Mouse (Mus musculus) intestine, embryonic 15.5 days (tissue): ENCODE measurements around the gene Prom1. TPM values are rescaled to one million over a fixed set of nuclear protein-coding genes. Genes with fewer than 3 reads are reported as not detected.
A peak's percentile ranks its signal among the peaks of the same experiment; 100 is the strongest.

Experiments used
- ATAC-seq: fragments of 200-750 bp; cut with Nextera tagmentation; 2 replicates; pipeline ENCODE4 v1.8.0; 2017; ENCODE audit warnings: moderate TSS enrichment, moderate library complexity
- H3K27ac ChIP-seq: fragments of 300-500 bp; sonication (generic); 2 replicates; pipeline ENCODE4 v1.5.1; 2015; ENCODE audit warnings: mild to moderate bottlenecking, inconsistent platforms
- H3K27me3 ChIP-seq: fragments of 300-500 bp; sonication (generic); replicated peaks from 2 replicates; pipeline ENCODE4 v1.6.1; 2015; ENCODE audit warnings: inconsistent platforms
- H3K36me3 ChIP-seq: fragments of 300-500 bp; sonication (generic); 2 replicates; pipeline ENCODE4 v1.6.1; 2015; ENCODE audit warnings: inconsistent platforms
- H3K4me1 ChIP-seq: fragments of 300-500 bp; sonication (generic); replicated peaks from 2 replicates; pipeline ENCODE4 v1.6.1; 2015; ENCODE audit warnings: inconsistent platforms
- H3K4me2 ChIP-seq: fragments of 300-500 bp; sonication (generic); replicated peaks from 2 replicates; pipeline ENCODE4 v1.6.1; 2015; ENCODE audit warnings: mild to moderate bottlenecking, inconsistent platforms
- H3K4me3 ChIP-seq: fragments of 300-500 bp; sonication (generic); replicated peaks from 2 replicates; pipeline ENCODE4 v1.5.1; 2015; ENCODE audit warnings: inconsistent platforms
- H3K9ac ChIP-seq: fragments of 300-500 bp; sonication (generic); 2 replicates; pipeline ENCODE4 v1.6.1; 2015; ENCODE audit warnings: inconsistent platforms
- H3K9me3 ChIP-seq: fragments of 300-500 bp; sonication (generic); 2 replicates; pipeline ENCODE4 v1.6.1; 2016; ENCODE audit warnings: inconsistent platforms
- WGBS: fragments of 180-500 bp; shearing (Covaris S2); methylation state at CpG from one replicate; pipeline ENCODE4 v1.1.7; 2015; 5-methylcytosine and 5-hydroxymethylcytosine counted together
- polyA plus RNA-seq: library from polyadenylated mRNA; unstranded; fragments of >200 nt; fragmentation: Nextera tagmentation; extraction: Ambion mirVana; gene quantifications from 2 replicates; pipeline ENCODE4 v1.2.1, GENCODE M21; 2015

Gene Prom1
- polyA plus RNA-seq, 1 experiment from 2014 or later: 39.6 TPM

GRCm38 (mm10) chr5:44104686-44105085 is 2.9 kb upstream of the Prom1 start:
- ATAC-seq: no peak
- Histone ChIP-seq H3K27me3 (no peaks in the 10 kb centered on the region), H3K4me2 (no peak overlapping the region), H3K27ac (peak overlapping the region; percentile 54; the same call in 1 of the 2 replicates), H3K4me3 (no peak overlapping the region), H3K9ac (no peak overlapping the region), H3K4me1 (0 out of 2 replicates have a peak, but pooled peaks cover 4% of the 10 kb centered on the region), H3K36me3 (no peaks in the 10 kb centered on the region), H3K9me3 (no peaks in the 10 kb centered on the region)
- WGBS: 79% methylated on average over 8 of the region's 8 CpGs

GRCm38 (mm10) chr5:44104120-44104519 is 2.3 kb upstream of the Prom1 start:
- Histone ChIP-seq H3K27me3 (no peaks in the 10 kb centered on the region), H3K9ac (no peak overlapping the region), H3K9me3 (no peaks in the 10 kb centered on the region), H3K4me2 (no peak overlapping the region), H3K4me1 (peaks cover 6% of the 10 kb centered on the region; the same call in 1 of the 2 replicates), H3K4me3 (no peak overlapping the region), H3K36me3 (no peaks in the 10 kb centered on the region), H3K27ac (no peak overlapping the region)
- no peak for ATAC-seq
- WGBS: 88% methylated on average over 2 of the region's 2 CpGs

- Histone ChIP-seq H3K4me1 (peaks cover 6% of the 10 kb centered on the region; the same call in 1 of the 2 replicates), H3K4me2 (no peak overlapping the region), H3K4me3 (no peak overlapping the region), H3K9me3 (no peaks in the 10 kb centered on the region), H3K27ac (no peak overlapping the region), H3K36me3 (no peaks in the 10 kb centered on the region), H3K9ac (no peak overlapping the region), H3K27me3 (no peaks in the 10 kb centered on the region)
- WGBS: 80% methylated on average over 7 of the region's 7 CpGs
- ATAC-seq: no peak
Measured at GRCm38 (mm10) chr5:44103121-44103520, 1.3 kb upstream of the Prom1 start.

GRCm38 (mm10) chr5:44100544-44101230 is 1.1 kb downstream of the Prom1 start:
- under 1% methylated on average over 43 of the region's 43 CpGs for WGBS
- peak; percentile 76 for ATAC-seq

GRCm38 (mm10) chr5:44100187-44100543 is 1.7 kb downstream of the Prom1 start:
- Histone ChIP-seq H3K27me3 (no peaks in the 10 kb centered on the region), H3K4me1 (peaks cover 13% of the 10 kb centered on the region; the same call in 1 of the 2 replicates), H3K4me2 (peak overlapping the region; percentile 95), H3K27ac (peak overlapping the region; percentile 79), H3K9me3 (no peaks in the 10 kb centered on the region), H3K36me3 (no peaks in the 10 kb centered on the region), H3K4me3 (peak overlapping the region; percentile 70), H3K9ac (peak overlapping the region; percentile 82)
- whole genome bisulfite sequencing: 5% methylated on average over 12 of the region's 12 CpGs
- ATAC-seq: no peak

More at GRCm38 (mm10) chr5:44100544-44101230, 1.1 kb downstream of the Prom1 start:
- Histone ChIP-seq H3K9me3 (no peaks in the 10 kb centered on the region), H3K9ac (peak overlapping the region; percentile 82), H3K27ac (peak overlapping the region; percentile 79), H3K4me2 (peak overlapping the region; percentile 95), H3K4me1 (peaks cover 12% of the 10 kb centered on the region; the same call in 1 of the 2 replicates), H3K27me3 (no peaks in the 10 kb centered on the region), H3K36me3 (no peaks in the 10 kb centered on the region), H3K4me3 (peak overlapping the region; percentile 70)

- WGBS: 73% methylated on average over 5 of the region's 5 CpGs
Measured at GRCm38 (mm10) chr5:44096996-44097395, 4.8 kb downstream of the Prom1 start.

GRCm38 (mm10) chr5:44096106-44096505 is 5.7 kb downstream of the Prom1 start:
- H3K27me3 ChIP-seq: no peaks in the 10 kb centered on the region
- no peak for ATAC-seq
- H3K36me3 ChIP-seq: no peaks in the 10 kb centered on the region; the same call in 1 of the 2 replicates
- no peak overlapping the region for H3K4me2 ChIP-seq
- no peak overlapping the region for H3K27ac ChIP-seq
- H3K4me1 ChIP-seq: peaks cover 8% of the 10 kb centered on the region; the same call in 1 of the 2 replicates
- 66% methylated on average over 10 of the region's 10 CpGs for WGBS
- H3K4me3 ChIP-seq: no peak overlapping the region
- H3K9me3 ChIP-seq: no peaks in the 10 kb centered on the region
- no peak overlapping the region for H3K9ac ChIP-seq

More at GRCm38 (mm10) chr5:44096996-44097395, 4.8 kb downstream of the Prom1 start:
- Histone ChIP-seq H3K9ac (no peak overlapping the region), H3K4me2 (no peak overlapping the region), H3K36me3 (no peaks in the 10 kb centered on the region), H3K27ac (no peak overlapping the region), H3K27me3 (no peaks in the 10 kb centered on the region), H3K4me3 (no peak overlapping the region), H3K9me3 (no peaks in the 10 kb centered on the region), H3K4me1 (peaks cover 13% of the 10 kb centered on the region; the same call in 1 of the 2 replicates)
- ATAC-seq: no peak

GRCm38 (mm10) chr5:44095697-44096096 is 6.1 kb downstream of the Prom1 start:
- Histone ChIP-seq H3K9me3 (no peaks in the 10 kb centered on the region), H3K4me1 (peaks cover 8% of the 10 kb centered on the region; the same call in 1 of the 2 replicates), H3K36me3 (no peaks in the 10 kb centered on the region; the same call in 1 of the 2 replicates), H3K9ac (no peak overlapping the region), H3K27ac (no peak overlapping the region), H3K4me3 (no peak overlapping the region), H3K27me3 (no peaks in the 10 kb centered on the region), H3K4me2 (no peak overlapping the region)
- WGBS: 68% methylated on average over 7 of the region's 7 CpGs
- ATAC-seq: no peak

- Histone ChIP-seq H3K9me3 (no peaks in the 10 kb centered on the region), H3K4me3 (no peak overlapping the region), H3K27me3 (no peaks in the 10 kb centered on the region), H3K36me3 (no peaks in the 10 kb centered on the region; the same call in 1 of the 2 replicates), H3K4me1 (0 out of 2 replicates have a peak, but pooled peaks cover 3% of the 10 kb centered on the region), H3K4me2 (no peak overlapping the region), H3K27ac (0 out of 2 replicates have a peak overlapping the region, but pooled peaks have one; percentile 6), H3K9ac (no peak overlapping the region)
- ATAC-seq: peak; percentile 20; the same call in 1 of the 2 replicates
- WGBS: 31% methylated on average over 5 of the region's 5 CpGs
Measured at GRCm38 (mm10) chr5:44087034-44087433, 14.8 kb downstream of the Prom1 start.

- Histone ChIP-seq H3K36me3 (no peaks in the 10 kb centered on the region), H3K4me3 (no peak overlapping the region), H3K4me2 (no peak overlapping the region), H3K4me1 (0 out of 2 replicates have a peak, but pooled peaks cover 3% of the 10 kb centered on the region), H3K9ac (no peak overlapping the region), H3K27ac (no peak overlapping the region), H3K27me3 (no peaks in the 10 kb centered on the region), H3K9me3 (no peaks in the 10 kb centered on the region)
- 88% methylated on average over 7 of the region's 7 CpGs for WGBS
- ATAC-seq: no peak
Measured at GRCm38 (mm10) chr5:44085871-44086270, 16.0 kb downstream of the Prom1 start.

- no peaks in the 10 kb centered on the region for H3K9me3 ChIP-seq
- no peak overlapping the region for H3K4me2 ChIP-seq
- no peaks in the 10 kb centered on the region for H3K27me3 ChIP-seq
- 87% methylated on average over 1 of the region's 1 CpGs for WGBS
- H3K9ac ChIP-seq: no peak overlapping the region
- H3K36me3 ChIP-seq: no peaks in the 10 kb centered on the region
- no peak overlapping the region for H3K4me3 ChIP-seq
- 0 out of 2 replicates have a peak, but pooled peaks cover 2% of the 10 kb centered on the region for H3K4me1 ChIP-seq
- H3K27ac ChIP-seq: no peak overlapping the region
- ATAC-seq: no peak
Measured at GRCm38 (mm10) chr5:44081108-44081507, 20.7 kb downstream of the Prom1 start.

- Histone ChIP-seq H3K4me3 (no peak overlapping the region), H3K4me1 (no peaks in the 10 kb centered on the region), H3K4me2 (no peak overlapping the region), H3K9ac (no peak overlapping the region), H3K27ac (no peak overlapping the region), H3K9me3 (no peaks in the 10 kb centered on the region), H3K27me3 (no peaks in the 10 kb centered on the region), H3K36me3 (no peaks in the 10 kb centered on the region)
- WGBS: 69% methylated on average over 8 of the region's 8 CpGs
- no peak for ATAC-seq
Measured at GRCm38 (mm10) chr5:44080276-44081054, 21.4 kb downstream of the Prom1 start.
